Mouse (Mus musculus): ENCODE results near the gene Fbxo36. TPM values are rescaled to one million over a fixed set of nuclear protein-coding genes. Genes with fewer than 3 reads are reported as not detected.

The Fbxo36 gene
- polyA plus RNA-seq, 1 experiment from 2014 or later = 11.2 TPM

- Histone ChIP-seq H3K4me3 (ENCODE audit: low read length) (peak within 1 kb of the TSS; percentile 63), H3K9ac (replicated peaks; ENCODE audit: low read length) (peak within 1 kb of the TSS; percentile 97), H3K27ac (ENCODE audit: low read length) (peak within 1 kb of the TSS; percentile 97), H3K4me1 (ENCODE audit: insufficient read depth, low read length) (peaks cover 21% of the 10 kb centered on the region), H3K27me3 (ENCODE audit: insufficient read depth, low read length) (no peaks in the 10 kb centered on the region), H3K9me3 (ENCODE audit: low read length) (no peaks in the 10 kb centered on the region), H3K4me2 (replicated peaks; ENCODE audit: low read depth, low read length) (peak within 1 kb of the TSS; percentile 76), H3K36me3 (ENCODE audit: insufficient read depth, low read length) (no peaks in the 10 kb centered on the region)
- WGBS = under 1% methylated on average over 38 of the region's 39 CpGs
- peak; percentile 69 for ATAC-seq (ENCODE audit: low FRiP score, low TSS enrichment)
Observed at GRCm38 (mm10) chr1:84840018-84840664, 500 bp downstream of the Fbxo36 start, which contains the start of gene Trip12. Trip12 (minus strand) TSS chr1:84840516.

GRCm38 (mm10) chr1:84841061-84841460, 1.4 kb downstream of the Fbxo36 start:
- H3K4me1 ChIP-seq (ENCODE audit: insufficient read depth, low read length) = peaks cover 21% of the 10 kb centered on the region
- no peaks in the 10 kb centered on the region for H3K9me3 ChIP-seq (ENCODE audit: low read length)
- no peak overlapping the region for H3K9ac ChIP-seq (replicated peaks; ENCODE audit: low read length)
- H3K4me2 ChIP-seq (replicated peaks; ENCODE audit: low read depth, low read length) = peak overlapping the region; percentile 76
- 0 out of 2 replicates have a peak overlapping the region, but pooled peaks have one; percentile 10 for H3K27ac ChIP-seq (ENCODE audit: low read length)
- ATAC-seq (ENCODE audit: low FRiP score, low TSS enrichment) = no peak
- no peaks in the 10 kb centered on the region for H3K27me3 ChIP-seq (ENCODE audit: insufficient read depth, low read length)
- no peaks in the 10 kb centered on the region for H3K36me3 ChIP-seq (ENCODE audit: insufficient read depth, low read length)
- peak overlapping the region; percentile 63; the same call in 1 of the 2 replicates for H3K4me3 ChIP-seq (ENCODE audit: low read length)
- 55% methylated on average over 3 of the region's 3 CpGs for WGBS

DNA sequence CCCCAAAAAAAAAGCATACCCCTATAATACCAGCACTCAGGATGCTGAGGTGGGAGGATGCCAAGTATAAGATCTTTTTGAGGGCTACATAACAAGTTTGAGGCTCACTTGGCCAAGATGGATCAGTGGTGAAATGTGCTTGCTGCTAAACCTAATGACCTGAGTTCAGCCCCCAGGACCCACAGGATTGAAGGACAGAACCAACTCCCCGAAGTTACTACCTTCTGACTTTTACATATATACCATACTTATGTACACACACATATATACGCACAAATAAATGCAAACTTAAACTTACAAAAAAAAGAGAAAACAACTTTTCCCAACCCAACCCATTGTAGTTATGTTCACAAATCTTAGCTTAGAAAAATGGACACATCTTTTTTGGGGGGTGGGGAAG, 3.7 kb downstream of the Fbxo36 start:
- no peaks in the 10 kb centered on the region for H3K9me3 ChIP-seq (ENCODE audit: low read length)

GRCm38 (mm10) chr1:84847698-84848097, 8.1 kb downstream of the Fbxo36 start:
- H3K9me3 ChIP-seq (ENCODE audit: low read length) = no peaks in the 10 kb centered on the region
- no peak overlapping the region for H3K27ac ChIP-seq (ENCODE audit: low read length)
- 80% methylated on average over 7 of the region's 7 CpGs for WGBS
- 0 out of 2 replicates have a peak, but pooled peaks cover 3% of the 10 kb centered on the region for H3K4me1 ChIP-seq (ENCODE audit: insufficient read depth, low read length)
- H3K4me3 ChIP-seq (ENCODE audit: low read length) = no peak overlapping the region
- no peak overlapping the region for H3K4me2 ChIP-seq (replicated peaks; ENCODE audit: low read depth, low read length)
- no peak for ATAC-seq (ENCODE audit: low FRiP score, low TSS enrichment)
- H3K9ac ChIP-seq (replicated peaks; ENCODE audit: low read length) = no peak overlapping the region
- H3K27me3 ChIP-seq (ENCODE audit: insufficient read depth, low read length) = no peaks in the 10 kb centered on the region
- no peaks in the 10 kb centered on the region for H3K36me3 ChIP-seq (ENCODE audit: insufficient read depth, low read length)

More for the DNA sequence above, 3.7 kb downstream of the Fbxo36 start:
- Histone ChIP-seq H3K4me3 (ENCODE audit: low read length) (no peak overlapping the region), H3K27me3 (ENCODE audit: insufficient read depth, low read length) (no peaks in the 10 kb centered on the region), H3K27ac (ENCODE audit: low read length) (no peak overlapping the region), H3K4me1 (ENCODE audit: insufficient read depth, low read length) (peaks cover 8% of the 10 kb centered on the region), H3K9ac (replicated peaks; ENCODE audit: low read length) (no peak overlapping the region), H3K36me3 (ENCODE audit: insufficient read depth, low read length) (no peaks in the 10 kb centered on the region), H3K4me2 (replicated peaks; ENCODE audit: low read depth, low read length) (no peak overlapping the region)
- WGBS = 95% methylated on average over 2 of the region's 2 CpGs
- ATAC-seq (ENCODE audit: low FRiP score, low TSS enrichment) = no peak

GRCm38 (mm10) chr1:84848335-84848734, 8.7 kb downstream of the Fbxo36 start:
- 0 out of 2 replicates have a peak, but pooled peaks cover 3% of the 10 kb centered on the region for H3K4me1 ChIP-seq (ENCODE audit: insufficient read depth, low read length)
- no peaks in the 10 kb centered on the region for H3K36me3 ChIP-seq (ENCODE audit: insufficient read depth, low read length)
- H3K27ac ChIP-seq (ENCODE audit: low read length) = no peak overlapping the region
- no peaks in the 10 kb centered on the region for H3K9me3 ChIP-seq (ENCODE audit: low read length)
- no peaks in the 10 kb centered on the region for H3K27me3 ChIP-seq (ENCODE audit: insufficient read depth, low read length)
- no peak overlapping the region for H3K4me3 ChIP-seq (ENCODE audit: low read length)
- ATAC-seq (ENCODE audit: low FRiP score, low TSS enrichment) = no peak
- 96% methylated on average over 3 of the region's 3 CpGs for WGBS
- H3K4me2 ChIP-seq (replicated peaks; ENCODE audit: low read depth, low read length) = no peak overlapping the region
- no peak overlapping the region for H3K9ac ChIP-seq (replicated peaks; ENCODE audit: low read length)

- WGBS = 90% methylated on average over 6 of the region's 6 CpGs
- no peak overlapping the region for H3K4me3 ChIP-seq (ENCODE audit: low read length)
- no peaks in the 10 kb centered on the region for H3K36me3 ChIP-seq (ENCODE audit: insufficient read depth, low read length)
- no peaks in the 10 kb centered on the region for H3K27me3 ChIP-seq (ENCODE audit: insufficient read depth, low read length)
- ATAC-seq (ENCODE audit: low FRiP score, low TSS enrichment) = no peak
- no peak overlapping the region for H3K27ac ChIP-seq (ENCODE audit: low read length)
- H3K4me2 ChIP-seq (replicated peaks; ENCODE audit: low read depth, low read length) = no peak overlapping the region
- no peak overlapping the region for H3K9ac ChIP-seq (replicated peaks; ENCODE audit: low read length)
- H3K9me3 ChIP-seq (ENCODE audit: low read length) = no peaks in the 10 kb centered on the region
- 0 out of 2 replicates have a peak, but pooled peaks cover 3% of the 10 kb centered on the region for H3K4me1 ChIP-seq (ENCODE audit: insufficient read depth, low read length)
Observed at GRCm38 (mm10) chr1:84848801-84849455, 9.3 kb downstream of the Fbxo36 start.

DNA sequence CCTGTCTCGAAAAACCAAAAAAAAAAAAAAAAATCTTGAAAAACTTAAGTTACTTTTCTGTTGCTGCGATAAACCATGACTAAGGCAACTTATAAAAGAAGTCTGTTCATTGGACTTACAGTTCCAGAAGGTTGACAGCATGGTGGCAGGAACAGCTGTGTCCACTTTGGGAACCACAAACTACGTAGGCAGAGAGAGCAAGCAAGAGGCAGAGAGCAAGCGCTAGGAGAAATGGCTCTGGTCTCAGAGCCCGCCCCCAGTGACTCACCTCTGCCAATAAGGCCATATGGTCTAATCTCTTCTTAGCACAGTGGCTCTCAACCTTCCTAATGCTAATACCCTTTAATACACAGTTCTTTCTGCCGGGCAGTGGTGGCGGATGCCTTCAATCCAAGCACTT, 10.2 kb downstream of the Fbxo36 start:
- no peak overlapping the region for H3K4me2 ChIP-seq (replicated peaks; ENCODE audit: low read depth, low read length)
- no peak overlapping the region for H3K27ac ChIP-seq (ENCODE audit: low read length)
- 96% methylated on average over 7 of the region's 7 CpGs for WGBS
- no peaks in the 10 kb centered on the region for H3K36me3 ChIP-seq (ENCODE audit: insufficient read depth, low read length)
- 0 out of 2 replicates have a peak, but pooled peaks cover 3% of the 10 kb centered on the region for H3K4me1 ChIP-seq (ENCODE audit: insufficient read depth, low read length)
- H3K4me3 ChIP-seq (ENCODE audit: low read length) = no peak overlapping the region
- H3K9ac ChIP-seq (replicated peaks; ENCODE audit: low read length) = no peak overlapping the region
- no peaks in the 10 kb centered on the region for H3K27me3 ChIP-seq (ENCODE audit: insufficient read depth, low read length)
- no peak for ATAC-seq (ENCODE audit: low FRiP score, low TSS enrichment)
- no peaks in the 10 kb centered on the region for H3K9me3 ChIP-seq (ENCODE audit: low read length)

- H3K9me3 ChIP-seq (ENCODE audit: low read length) = no peaks in the 10 kb centered on the region
- no peak overlapping the region for H3K4me3 ChIP-seq (ENCODE audit: low read length)
- no peaks in the 10 kb centered on the region for H3K27me3 ChIP-seq (ENCODE audit: insufficient read depth, low read length)
- 0 out of 2 replicates have a peak, but pooled peaks cover 3% of the 10 kb centered on the region for H3K4me1 ChIP-seq (ENCODE audit: insufficient read depth, low read length)
- no peak overlapping the region for H3K4me2 ChIP-seq (replicated peaks; ENCODE audit: low read depth, low read length)
- 92% methylated on average over 7 of the region's 7 CpGs for WGBS
- no peaks in the 10 kb centered on the region for H3K36me3 ChIP-seq (ENCODE audit: insufficient read depth, low read length)
- no peak for ATAC-seq (ENCODE audit: low FRiP score, low TSS enrichment)
- no peak overlapping the region for H3K9ac ChIP-seq (replicated peaks; ENCODE audit: low read length)
- no peak overlapping the region for H3K27ac ChIP-seq (ENCODE audit: low read length)
Observed at GRCm38 (mm10) chr1:84850471-84850870, 10.8 kb downstream of the Fbxo36 start.

DNA sequence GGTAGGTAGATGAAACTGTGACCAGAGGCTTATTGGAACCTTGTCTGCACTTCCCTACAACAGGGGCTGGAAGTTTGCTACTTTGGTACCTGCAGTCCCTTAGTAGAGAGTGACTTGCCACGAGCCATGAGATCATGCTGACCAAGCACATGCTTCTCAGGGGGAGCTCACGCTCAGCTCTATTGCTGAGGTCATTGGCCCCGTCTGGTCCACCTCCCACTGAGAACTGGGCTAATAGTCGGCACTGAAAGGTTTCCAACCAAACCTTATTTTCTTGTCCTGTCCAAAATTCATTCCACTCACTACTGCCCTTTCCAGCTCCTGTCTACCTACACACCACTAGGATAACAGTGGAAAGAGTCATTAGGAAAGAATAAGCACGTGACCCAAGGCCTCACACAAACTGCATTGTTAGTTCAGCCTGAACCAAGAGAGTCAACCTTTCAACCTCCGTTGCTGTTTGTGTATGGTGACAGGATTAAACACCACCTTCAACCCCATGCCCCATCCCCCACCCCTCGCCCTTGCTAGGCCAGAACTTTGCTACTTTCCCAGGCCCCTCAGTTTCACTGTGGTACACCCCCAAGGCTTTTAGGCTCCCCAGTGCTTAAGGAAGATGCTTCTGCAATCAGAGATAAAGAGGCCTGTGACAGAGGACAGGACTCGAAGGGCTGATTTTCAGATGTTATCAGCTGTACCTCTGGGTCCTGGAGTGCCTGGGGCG, 12.0 kb downstream of the Fbxo36 start:
- H3K4me1 ChIP-seq (ENCODE audit: insufficient read depth, low read length) = 0 out of 2 replicates have a peak, but pooled peaks cover 3% of the 10 kb centered on the region
- H3K9me3 ChIP-seq (ENCODE audit: low read length) = no peaks in the 10 kb centered on the region
- WGBS = 36% methylated on average over 9 of the region's 9 CpGs
- peak; percentile 51; the same call in 1 of the 2 replicates for ATAC-seq (ENCODE audit: low FRiP score, low TSS enrichment)
- H3K9ac ChIP-seq (replicated peaks; ENCODE audit: low read length) = no peak overlapping the region
- H3K27ac ChIP-seq (ENCODE audit: low read length) = no peak overlapping the region
- H3K27me3 ChIP-seq (ENCODE audit: insufficient read depth, low read length) = no peaks in the 10 kb centered on the region
- H3K4me2 ChIP-seq (replicated peaks; ENCODE audit: low read depth, low read length) = no peak overlapping the region
- no peaks in the 10 kb centered on the region for H3K36me3 ChIP-seq (ENCODE audit: insufficient read depth, low read length)
- no peak overlapping the region for H3K4me3 ChIP-seq (ENCODE audit: low read length)

Data from kidney, embryonic 16.5 days (tissue).